ENCODE assay signal across 8 mouse cellular contexts in the genomic region with DNA sequence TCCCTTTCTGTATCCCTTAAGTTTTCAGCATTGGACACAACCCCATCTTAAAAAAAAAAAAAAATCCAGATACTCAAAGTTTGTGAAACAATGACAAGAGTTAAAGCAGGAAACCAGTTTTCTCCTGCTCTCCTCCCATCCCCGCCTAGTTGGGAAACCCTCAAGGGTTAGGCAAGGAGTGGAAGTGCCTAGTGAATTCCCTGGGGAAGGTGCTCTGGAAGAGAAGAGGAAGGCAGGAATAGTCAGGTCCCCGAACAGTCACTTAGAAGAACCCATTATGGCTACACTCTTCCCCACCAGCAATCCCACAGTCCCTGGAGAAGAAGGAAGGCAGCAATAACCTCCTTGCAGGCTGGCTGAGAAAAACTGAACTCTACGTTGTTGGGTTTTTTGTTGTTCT. TPM values are rescaled to one million over a fixed set of nuclear protein-coding genes. Genes with fewer than 3 reads are reported as not detected.
DNase-seq lines count a peak whose midpoint lies in the region; ATAC-seq and TF ChIP-seq lines count a peak whose summit lies in the region.

No protein-coding gene starts in this region.

- peak overlapping the region; percentile 13 for H3K27ac ChIP-seq in heart, adult 2 months
- H3K27ac ChIP-seq in lung, embryonic 16.5 days (ENCODE audit: low read length), result peak overlapping the region; percentile 43; the same call in 1 of the 2 replicates

- intact Hi-C loops in heart, adult 2 months (cut with DNase I), result loop anchor here (2.0 to 10.0 kb wide), 2 partner anchors 69 to 129 kb away; no protein-coding TSS in a partner anchor

- TF ChIP-seq POLR2A in heart, adult 2 months (IDR thresholded peaks at IDR 0.05; ENCODE audit: insufficient read depth, low read depth, low read length), result no peak

- TF ChIP-seq CTCF in heart, adult 2 months (IDR thresholded peaks at IDR 0.05), result no peak

- H3K36me3 ChIP-seq in heart, adult 2 months (ENCODE audit: control insufficient read depth, insufficient read depth, low read length), result peaks cover 21% of the 10 kb centered on the region
- H3K36me3 ChIP-seq in lung, embryonic 16.5 days (ENCODE audit: control insufficient read depth, insufficient read depth, low read length), result no peaks in the 10 kb centered on the region

- H3K9me3 ChIP-seq in lung, embryonic 16.5 days (ENCODE audit: control insufficient read depth, low read length), result no peaks in the 10 kb centered on the region

- H3K4me2 ChIP-seq in lung, embryonic 16.5 days (ENCODE audit: low read depth, low read length), result peak overlapping the region; percentile 49

- no peak for ATAC-seq in lung, embryonic 16.5 days (ENCODE audit: low read depth)
- no peak for ATAC-seq in erythroblast, adult 5-6 weeks (replicated peaks; ENCODE audit: low FRiP score, poor library complexity, severe bottlenecking)

- WGBS in heart, adult 2 months, result 29% methylated on average over 3 of the region's 3 CpGs
- WGBS in lung, embryonic 16.5 days, result 54% methylated on average over 3 of the region's 3 CpGs

- DNase-seq in heart, adult 11 months, result peak; percentile 93
- no peak for DNase-seq in heart, postnatal 4 days
- DNase-seq in NIH3T3 (ENCODE audit: low read depth), result peak; percentile 44
- DNase-seq in heart, adult 2 months, result peak in 1 of 2 experiments; percentile 35
- no peak for DNase-seq in frontal cortex, postnatal 36 days (ENCODE audit: low spot score in 2 of 2)
- no peak for DNase-seq in cerebellum, adult 11 months

- H3K4me1 ChIP-seq in heart, adult 2 months (ENCODE audit: control insufficient read depth, insufficient read depth, low read length), result peaks cover 8% of the 10 kb centered on the region
- peaks cover 33% of the 10 kb centered on the region for H3K4me1 ChIP-seq in lung, embryonic 16.5 days (replicated peaks; ENCODE audit: control insufficient read depth, insufficient read depth, low read length)

- H3K27me3 ChIP-seq in heart, adult 2 months (ENCODE audit: control insufficient read depth, insufficient read depth, low read length), result no peaks in the 10 kb centered on the region
- H3K27me3 ChIP-seq in lung, embryonic 16.5 days (ENCODE audit: control insufficient read depth, insufficient read depth, low read depth, low read length), result no peaks in the 10 kb centered on the region

- no peak overlapping the region for H3K9ac ChIP-seq in heart, adult 2 months (ENCODE audit: low read depth, low read length)
- H3K9ac ChIP-seq in lung, embryonic 16.5 days (ENCODE audit: low read length), result peak overlapping the region; percentile 37; the same call in 1 of the 2 replicates

- H3K79me2 ChIP-seq in heart, adult 2 months (replicated peaks; ENCODE audit: control insufficient read depth, insufficient read depth, low read length), result no peaks in the 10 kb centered on the region

- no peak overlapping the region for H3K4me3 ChIP-seq in heart, adult 2 months
- peak overlapping the region; percentile 23; the same call in 1 of the 2 replicates for H3K4me3 ChIP-seq in lung, embryonic 16.5 days (ENCODE audit: low read length)

- no peak for TF ChIP-seq EP300 in heart, adult 2 months (IDR thresholded peaks at IDR 0.05; ENCODE audit: insufficient read depth, low read depth, low read length)

RNA-seq across cellular contexts. Expression of gene Nlk, which starts 2.9 kb away (rescaled TPM):
- total RNA-seq in heart, postnatal 4 days (2021), result 10 to 100 TPM; 20.6 to 20.8 TPM
- total RNA-seq in heart, adult 2 months (2021), result 10 to 100 TPM; 13.0 to 14.9 TPM
- 10.7 and 15.1 TPM in 2 replicates for polyA plus RNA-seq in heart, adult 2 months (2012; rRNA removed)
- 13.1 and 13.6 TPM in 2 replicates for polyA plus RNA-seq in lung, embryonic 16.5 days (2015; fragmentation: Nextera tagmentation; extraction: Ambion mirVana)
- 2.7 and 8.8 TPM in 2 replicates for total RNA-seq in erythroblast, adult 5-6 weeks (2015; ENCODE audit: low replicate concordance)
- total RNA-seq in erythroblast, adult 5-6 weeks (2017; ENCODE audit: low replicate concordance), result 5.2 and 9.5 TPM in 2 replicates

RNA-seq across cellular contexts. Expression of gene Ccnq, which starts 57.3 kb away (rescaled TPM):
- 10 to 100 TPM; 22.2 to 22.3 TPM for total RNA-seq in heart, postnatal 4 days (2021)
- total RNA-seq in heart, adult 2 months (2021), result 10 to 100 TPM; 18.4 to 19.0 TPM
- 42.4 and 59.7 TPM in 2 replicates for polyA plus RNA-seq in heart, adult 2 months (2012; rRNA removed)
- 35.1 and 36.9 TPM in 2 replicates for polyA plus RNA-seq in lung, embryonic 16.5 days (2015; fragmentation: Nextera tagmentation; extraction: Ambion mirVana)
- 4.6 and 16.7 TPM in 2 replicates for total RNA-seq in erythroblast, adult 5-6 weeks (2015; ENCODE audit: low replicate concordance)
- total RNA-seq in erythroblast, adult 5-6 weeks (2017; ENCODE audit: low replicate concordance), result 4.7 and 6.6 TPM in 2 replicates

Comparison
In these comparisons a context has a peak if more than half of its experiments do, and no peak if none do; other contexts are left out.
1. DNase-seq: peak in heart, adult 11 months (single experiment) and NIH3T3 (single experiment); none in heart, postnatal 4 days (single experiment), frontal cortex, postnatal 36 days (0 of 2) and cerebellum, adult 11 months (single experiment).